ENCODE assay signal across 15 mouse cellular contexts in genomic region chr10:63950867-63951266, GRCm38 (mm10). TPM values are rescaled to one million over a fixed set of nuclear protein-coding genes. Genes with fewer than 3 reads are reported as not detected.
DNase-seq lines count a peak whose midpoint lies in the region; ATAC-seq lines count a peak whose summit lies in the region.
"Had no signal": no experiment of that assay in that cellular context is flagged by ENCODE, and none has a peak within 500 bp of the region (broad histone marks: within the 10 kb centered on the region; RNA-seq: fewer than 3 reads in every experiment).

No protein-coding gene starts in this region.

- no peaks in the 10 kb centered on the region for H3K9me3 ChIP-seq in kidney, embryonic 14.5 days (ENCODE audit: control insufficient read depth, low read length)
- H3K9me3 ChIP-seq: embryonic facial prominence, embryonic 13.5 days; hindbrain, embryonic 15.5 days; limb, embryonic 12.5 days had no signal

- intact Hi-C loops in heart, postnatal 14 days (cut with DNase I), result no loop called here

- 52% methylated on average over 8 of the region's 8 CpGs for WGBS in kidney, embryonic 14.5 days

- no peaks in the 10 kb centered on the region for H3K27me3 ChIP-seq in kidney, embryonic 14.5 days (ENCODE audit: control insufficient read depth, insufficient read depth, low read length)
- H3K27me3 ChIP-seq: embryonic facial prominence, embryonic 13.5 days; hindbrain, embryonic 15.5 days; limb, embryonic 12.5 days; megakaryocyte, embryonic 14.5 days; Patski had no signal

- no peak overlapping the region for H3K4me2 ChIP-seq in kidney, embryonic 14.5 days (replicated peaks; ENCODE audit: low read depth, low read length)
- H3K4me2 ChIP-seq: embryonic facial prominence, embryonic 13.5 days; hindbrain, embryonic 15.5 days; limb, embryonic 12.5 days had no signal

- no peak overlapping the region for H3K9ac ChIP-seq in kidney, embryonic 14.5 days (ENCODE audit: low read depth, low read length)
- H3K9ac ChIP-seq: embryonic facial prominence, embryonic 13.5 days; hindbrain, embryonic 15.5 days; limb, embryonic 12.5 days had no signal

- no peak overlapping the region for H3K27ac ChIP-seq in kidney, embryonic 14.5 days (ENCODE audit: low read depth, low read length)
- H3K27ac ChIP-seq: embryonic facial prominence, embryonic 13.5 days; hindbrain, embryonic 15.5 days; limb, embryonic 12.5 days had no signal

- no peaks in the 10 kb centered on the region for H3K4me1 ChIP-seq in kidney, embryonic 14.5 days (ENCODE audit: control insufficient read depth, insufficient read depth, low read length)
- H3K4me1 ChIP-seq: limb, embryonic 12.5 days; megakaryocyte, embryonic 14.5 days had no signal

- no peak for ATAC-seq in kidney, embryonic 14.5 days (ENCODE audit: low FRiP score, low TSS enrichment)
- ATAC-seq: forebrain, embryonic 16.5 days; Patski had no signal

- H3K36me3 ChIP-seq in kidney, embryonic 14.5 days (ENCODE audit: control insufficient read depth, insufficient read depth, low read length), result no peaks in the 10 kb centered on the region
- H3K36me3 ChIP-seq: embryonic facial prominence, embryonic 13.5 days; hindbrain, embryonic 15.5 days; limb, embryonic 12.5 days had no signal

- H3K4me3 ChIP-seq in kidney, embryonic 14.5 days (ENCODE audit: low read length), result no peak overlapping the region
- H3K4me3 ChIP-seq: embryonic facial prominence, embryonic 13.5 days; hindbrain, embryonic 15.5 days; limb, embryonic 12.5 days; megakaryocyte, embryonic 14.5 days had no signal

- peak; percentile 11 for DNase-seq in kidney, adult 11 months
- peak; percentile 28 to 56 for DNase-seq in heart, adult 9 months (ENCODE audit: low spot score in 2 of 2)
- DNase-seq in heart, postnatal 14 days, result peak; percentile 31 to 37
- peak; percentile 40 to 54 for DNase-seq in kidney, postnatal 25 days
- no peak for DNase-seq in thymus, postnatal 0 days (ENCODE audit: low spot score)
- no peak for DNase-seq in embryo, embryonic 10 days (ENCODE audit: low spot score)
- DNase-seq: cerebellum, postnatal 10 days; thymus, postnatal 36 days had no signal

RNA-seq across cellular contexts. Expression of gene Gm10118, which starts 23.6 kb away (rescaled TPM):
- polyA plus RNA-seq in kidney, embryonic 14.5 days (2014; fragmentation: Nextera tagmentation; extraction: Ambion mirVana), result not detected in 2 replicates
- not detected for total RNA-seq in heart, postnatal 14 days (2021)
- not detected in 2 replicates for polyA plus RNA-seq in thymus, postnatal 0 days (2015; fragmentation: Nextera tagmentation; extraction: Ambion mirVana)
- polyA plus RNA-seq: limb, embryonic 12.5 days; Patski had no signal

Comparison
In these comparisons a context has a peak if more than half of its experiments do, and no peak if none do; other contexts are left out.
1. DNase-seq: peak in kidney, adult 11 months (single experiment), heart, adult 9 months (2 of 2), heart, postnatal 14 days (2 of 2) and kidney, postnatal 25 days (2 of 2); none in thymus, postnatal 0 days (single experiment) and embryo, embryonic 10 days (single experiment).